Mouse (Mus musculus) CH12.LX (cell line): Measurements from ENCODE around the gene Eml2. TPM values are rescaled to one million over a fixed set of nuclear protein-coding genes. Genes with fewer than 3 reads are reported as not detected.

ENCODE experiments used
- DNase-seq: peaks from one replicate; pipeline ENCODE4 v3.0.0-alpha.2; 2013; ENCODE audit errors: extremely low read depth
- H3K27ac ChIP-seq: 2 replicates; pipeline ENCODE4 v1.5.1; 2012; ENCODE audit warnings: low read depth, mild to moderate bottlenecking, control low read depth, moderate library complexity; ENCODE audit not compliant: insufficient read depth
- H3K27me3 ChIP-seq: replicated peaks from 2 replicates; pipeline ENCODE3; 2012; ENCODE audit warnings: inconsistent platforms
- H3K36me3 ChIP-seq, 2 experiments: replicated peaks in 1 of 2; 2 replicates each; pipeline versions ENCODE3 to v1.6.1; 2012; ENCODE audit warnings: inconsistent platforms in 1 of 2, low read length in 1 of 2, mild to moderate bottlenecking in 1 of 2, mixed read lengths in 1 of 2, moderate library complexity in 1 of 2; ENCODE audit not compliant: control insufficient read depth in 1 of 2, insufficient read depth in 1 of 2
- H3K4me1 ChIP-seq, 2 experiments: 2 replicates each; pipeline ENCODE4 v1.6.1; 2012; ENCODE audit warnings: inconsistent platforms in 1 of 2, moderate library complexity in 1 of 2; ENCODE audit not compliant: insufficient read depth in 2 of 2, control insufficient read depth in 1 of 2
- H3K4me2 ChIP-seq: 2 replicates; pipeline ENCODE4 v1.6.1; 2012; ENCODE audit warnings: low read depth, mild to moderate bottlenecking, control low read depth; ENCODE audit not compliant: poor library complexity, insufficient read depth, severe bottlenecking
- H3K4me3 ChIP-seq, 3 experiments: fragments of 150-350 bp in 1 of 3; sonication (generic) in 1 of 3; replicated peaks in 1 of 3; 2 replicates each; pipeline versions ENCODE3 to v1.5.1; 2011 to 2012; ENCODE audit warnings: low read depth in 2 of 3, low read length in 2 of 3, mild to moderate bottlenecking in 2 of 3, moderate library complexity in 2 of 3, control low read depth in 1 of 3, improper control_type of control experiment in 1 of 3, inconsistent platforms in 1 of 3, mixed read lengths in 1 of 3; ENCODE audit not compliant: poor library complexity in 1 of 3
- H3K79me2 ChIP-seq: replicated peaks from 2 replicates; pipeline ENCODE4 v1.6.1; 2012; ENCODE audit warnings: mild to moderate bottlenecking, moderate library complexity; ENCODE audit not compliant: control insufficient read depth, poor library complexity, insufficient read depth, severe bottlenecking; ENCODE audit errors: extremely low read depth
- H3K9ac ChIP-seq: 2 replicates; pipeline ENCODE4 v1.6.1; 2012; ENCODE audit warnings: low read depth, mild to moderate bottlenecking, control low read depth, moderate library complexity; ENCODE audit not compliant: insufficient read depth
- H3K9me3 ChIP-seq: replicated peaks from 2 replicates; pipeline ENCODE3; 2012; ENCODE audit warnings: low read length, inconsistent platforms, mixed read lengths
- BHLHE40 ChIP-seq: IDR thresholded peaks from 2 replicates; pipeline ENCODE4 v1.6.1; 2011; ENCODE audit warnings: mild to moderate bottlenecking, low read depth, low read length, improper control_type of control experiment
- CHD1 ChIP-seq: IDR thresholded peaks from 2 replicates; pipeline ENCODE4 v1.6.1; 2012; ENCODE audit warnings: low read depth, low read length, improper control_type of control experiment, inconsistent platforms
- CHD2 ChIP-seq: IDR thresholded peaks from 2 replicates; pipeline ENCODE4 v1.6.1; 2011; ENCODE audit warnings: low read length, improper control_type of control experiment
- CTCF ChIP-seq, 2 experiments: IDR thresholded peaks in 1 of 2; conservative IDR thresholded peaks in 1 of 2; 2 replicates each; pipeline ENCODE4 v1.5.1; 2011 to 2012; ENCODE audit warnings: low read depth in 2 of 2, low read length in 2 of 2, improper control_type of control experiment in 1 of 2, inconsistent platforms in 1 of 2, mild to moderate bottlenecking in 1 of 2, moderate library complexity in 1 of 2
- E2F4 ChIP-seq: IDR thresholded peaks from 2 replicates; pipeline ENCODE4 v1.6.1; 2011; ENCODE audit warnings: low read depth, low read length, improper control_type of control experiment; ENCODE audit not compliant: insufficient replicate concordance
- ETS1 ChIP-seq: conservative IDR thresholded peaks from 2 replicates; pipeline ENCODE4 v1.6.1; 2012; ENCODE audit warnings: low read depth, mild to moderate bottlenecking, inconsistent platforms, low read length, improper control_type of control experiment, moderate library complexity
- GABPA ChIP-seq: IDR thresholded peaks from 2 replicates; pipeline ENCODE4 v1.6.1; 2012; ENCODE audit warnings: low read depth, low read length, improper control_type of control experiment, inconsistent platforms; ENCODE audit not compliant: insufficient replicate concordance
- JUN ChIP-seq: IDR thresholded peaks from 2 replicates; pipeline ENCODE4 v1.6.1; 2011; ENCODE audit warnings: low read depth, mild to moderate bottlenecking, low read length, improper control_type of control experiment, moderate library complexity; ENCODE audit not compliant: insufficient read depth
- KAT2A ChIP-seq: IDR thresholded peaks from 2 replicates; pipeline ENCODE4 v1.6.1; 2012; ENCODE audit warnings: low read length, improper control_type of control experiment, inconsistent platforms; ENCODE audit not compliant: insufficient replicate concordance
- MAFK ChIP-seq: IDR thresholded peaks from 2 replicates; pipeline ENCODE4 v1.6.1; 2011; ENCODE audit warnings: low read length, improper control_type of control experiment; ENCODE audit not compliant: insufficient replicate concordance
- MAX ChIP-seq: IDR thresholded peaks from 2 replicates; pipeline ENCODE4 v1.6.1; 2011; ENCODE audit warnings: low read length, improper control_type of control experiment
- MAZ ChIP-seq: IDR thresholded peaks from 2 replicates; pipeline ENCODE4 v1.6.1; 2012; ENCODE audit warnings: low read depth, mild to moderate bottlenecking, inconsistent platforms, low read length, improper control_type of control experiment, moderate library complexity
- MEF2A ChIP-seq: IDR thresholded peaks from 2 replicates; pipeline ENCODE4 v1.6.1; 2014; ENCODE audit warnings: low read depth, mild to moderate bottlenecking, inconsistent platforms, low read length, improper control_type of control experiment, borderline replicate concordance
- NRF1 ChIP-seq: IDR thresholded peaks from 2 replicates; pipeline ENCODE4 v1.6.1; 2014; ENCODE audit warnings: low read depth, mild to moderate bottlenecking, inconsistent platforms, low read length, improper control_type of control experiment, moderate library complexity
- RAD21 ChIP-seq: IDR thresholded peaks from 2 replicates; pipeline ENCODE4 v1.6.1; 2011; ENCODE audit warnings: low read depth, mild to moderate bottlenecking, low read length, improper control_type of control experiment, moderate library complexity
- SIN3A ChIP-seq: IDR thresholded peaks from 2 replicates; pipeline ENCODE4 v1.6.1; 2012; ENCODE audit warnings: low read length, improper control_type of control experiment, inconsistent platforms
- SMC3 ChIP-seq: IDR thresholded peaks from 2 replicates; pipeline ENCODE4 v1.6.1; 2011; ENCODE audit warnings: low read depth, low read length, improper control_type of control experiment
- TBP ChIP-seq: conservative IDR thresholded peaks from 2 replicates; pipeline ENCODE4 v1.6.1; 2011; ENCODE audit warnings: low read depth, low read length, improper control_type of control experiment
- TCF12 ChIP-seq: IDR thresholded peaks from 2 replicates; pipeline ENCODE4 v1.6.1; 2014; ENCODE audit warnings: low read depth, mild to moderate bottlenecking, inconsistent platforms, low read length, improper control_type of control experiment
- UBTF ChIP-seq: IDR thresholded peaks from 2 replicates; pipeline ENCODE4 v1.6.1; 2012; ENCODE audit warnings: low read depth, mild to moderate bottlenecking, inconsistent platforms, low read length, improper control_type of control experiment, moderate library complexity
- USF2 ChIP-seq: conservative IDR thresholded peaks from 2 replicates; pipeline ENCODE4 v1.6.1; 2011; ENCODE audit warnings: low read depth, low read length, improper control_type of control experiment
- ZC3H11A ChIP-seq: IDR thresholded peaks from 2 replicates; pipeline ENCODE4 v1.6.1; 2012; ENCODE audit warnings: low read depth, mild to moderate bottlenecking, inconsistent platforms, low read length, improper control_type of control experiment
- ZKSCAN1 ChIP-seq: IDR thresholded peaks from 2 replicates; pipeline ENCODE4 v1.6.1; 2012; ENCODE audit warnings: low read depth, inconsistent platforms, low read length, improper control_type of control experiment, borderline replicate concordance
- ZNF384 ChIP-seq: IDR thresholded peaks from 2 replicates; pipeline ENCODE4 v1.6.1; 2012; ENCODE audit warnings: low read depth, low read length, improper control_type of control experiment, inconsistent platforms
- dilution Hi-C: fragments of 300-500 bp; cut with MboI; formaldehyde crosslinking; loops from 2 replicates; pipeline ENCODE4 v1.14.3; 2020; ENCODE audit warnings: low sequenced_read_pairs; ENCODE audit not compliant: extremely low pct_unique_long_range_greater_than_20kb, extremely low pct_ligation_motif_present
- in situ Hi-C: fragments of 300-500 bp; cut with MboI; formaldehyde crosslinking; loops from 3 replicates; pipeline ENCODE4 v1.14.3; 2019; ENCODE audit warnings: low sequenced_read_pairs, low pct_ligation_motif_present, low pct_unique_long_range_greater_than_20kb, mixed read lengths
- polyA plus RNA-seq: library from polyadenylated mRNA; unstranded; fragments of >175 nt; gene quantifications from 2 replicates; pipeline ENCODE4 v1.2.1, GENCODE M21; 2012; ENCODE audit warnings: low read depth; ENCODE audit not compliant: insufficient read length
- total RNA-seq, 2 experiments: library from RNA; depleted of rRNA; stranded (reverse); fragments of 300-350 nt in 1 of 2; fragments of >200 nt in 1 of 2; gene quantifications; 2 replicates each; pipeline ENCODE4 v1.2.3; 2012 to 2014

Gene Eml2
- total and polyA plus RNA-seq, 3 experiments, result 12.3 to 52.4 (median 29.1) TPM

GRCm38 (mm10) chr7:19146793-19147192, 29.4 kb upstream of the Eml2 start:
- Histone ChIP-seq H3K36me3 (peaks cover 34 to 58% of the 10 kb centered on the region in 2 experiments), H3K79me2 (peaks cover 15% of the 10 kb centered on the region), H3K9me3 (no peaks in the 10 kb centered on the region), H3K27ac (no peak overlapping the region), H3K4me2 (no peak overlapping the region), H3K4me1 (peaks cover 9 to 36% of the 10 kb centered on the region in 2 experiments), H3K9ac (no peak overlapping the region), H3K27me3 (no peaks in the 10 kb centered on the region), H3K4me3 (no peak overlapping the region)
- dilution Hi-C loops (no loop called here), in situ Hi-C loops (no loop called here)
- DNase-seq, result no peak
- TF ChIP-seq ZNF384, result no peak
- no peak for TF ChIP-seq CTCF (conservative IDR thresholded peaks at IDR 0.05 in 1 of 2, IDR thresholded peaks at IDR 0.05 in 1 of 2; ENCODE audit: low read depth in 2 of 2, low read length in 2 of 2)
- TF ChIP-seq KAT2A, result no peak
- TF ChIP-seq SIN3A, result no peak
- no peak for TF ChIP-seq E2F4
- no peak for TF ChIP-seq ZKSCAN1
- TF ChIP-seq MAFK, result no peak
- no peak for TF ChIP-seq MAX
- no peak for TF ChIP-seq RAD21
- TF ChIP-seq MAZ, result no peak
- no peak for TF ChIP-seq ETS1
- TF ChIP-seq CHD2, result no peak

- dilution Hi-C loops, result no loop called here
- H3K79me2 ChIP-seq, result peaks cover 15% of the 10 kb centered on the region
- peaks cover 39 to 58% of the 10 kb centered on the region in 2 experiments for H3K36me3 ChIP-seq
- H3K9ac ChIP-seq, result no peak overlapping the region; the same call in 1 of the 2 replicates
- no peaks in the 10 kb centered on the region for H3K9me3 ChIP-seq
- in situ Hi-C loops, result no loop called here
- no peak overlapping the region for H3K27ac ChIP-seq
- TF ChIP-seq GABPA (no peak), BHLHE40 (no peak), TBP (no peak), KAT2A (no peak), USF2 (no peak), SMC3 (no peak), ZNF384 (no peak), MEF2A (no peak), ZC3H11A (no peak), CHD1 (no peak), UBTF (no peak), ETS1 (no peak), ZKSCAN1 (no peak), NRF1 (no peak), TCF12 (no peak), JUN (no peak), CTCF (conservative IDR thresholded peaks at IDR 0.05 in 1 of 2, IDR thresholded peaks at IDR 0.05 in 1 of 2; ENCODE audit: low read depth in 2 of 2, low read length in 2 of 2) (no peak), MAX (no peak)
- H3K4me3 ChIP-seq, result no peak overlapping the region
- H3K27me3 ChIP-seq, result no peaks in the 10 kb centered on the region
- no peak for DNase-seq
- peaks cover 9 to 39% of the 10 kb centered on the region in 2 experiments for H3K4me1 ChIP-seq
- H3K4me2 ChIP-seq, result peak overlapping the region; percentile 35
These were observed 28.6 kb upstream of the Eml2 start for GRCm38 (mm10) chr7:19147497-19148045.
